Mouse (Mus musculus) frontal cortex, adult (tissue): ENCODE data around the gene Npsr1.

ENCODE experiments used
- ATAC-seq: cut with Nextera tagmentation; 2 replicates; pipeline ENCODE4 v1.9.2; 2017; ENCODE audit warnings: mild to moderate bottlenecking, moderate library complexity, mixed read lengths; ENCODE audit not compliant: low TSS enrichment

Npsr1 gene

DNA sequence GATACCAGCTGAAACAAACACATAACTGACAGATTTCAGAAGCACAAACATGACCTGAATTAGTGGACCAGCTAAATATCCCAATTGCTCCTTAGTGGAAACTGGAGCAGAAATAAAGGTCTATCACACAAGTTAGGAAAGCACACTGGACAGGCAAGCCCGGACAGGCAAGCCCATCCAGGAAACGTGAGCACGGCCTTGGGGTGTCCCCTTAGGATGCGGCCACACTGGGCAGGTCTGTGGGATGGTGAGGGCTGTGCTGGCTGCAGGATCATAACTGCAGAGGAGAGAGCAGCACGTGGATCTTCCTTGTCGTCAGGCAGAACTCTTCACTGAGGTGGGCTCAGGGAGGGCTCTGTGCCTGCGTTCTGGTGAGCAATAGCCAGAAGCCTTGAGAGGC, at the start of gene Npsr1:
Npsr1 (plus strand) TSS at position 301 of the 400 bp plus-strand sequence.
- ATAC-seq: no peak

GRCm38 (mm10) chr9:24051538-24051937, 46.3 kb upstream of the Npsr1 start:
- no peak for ATAC-seq

DNA sequence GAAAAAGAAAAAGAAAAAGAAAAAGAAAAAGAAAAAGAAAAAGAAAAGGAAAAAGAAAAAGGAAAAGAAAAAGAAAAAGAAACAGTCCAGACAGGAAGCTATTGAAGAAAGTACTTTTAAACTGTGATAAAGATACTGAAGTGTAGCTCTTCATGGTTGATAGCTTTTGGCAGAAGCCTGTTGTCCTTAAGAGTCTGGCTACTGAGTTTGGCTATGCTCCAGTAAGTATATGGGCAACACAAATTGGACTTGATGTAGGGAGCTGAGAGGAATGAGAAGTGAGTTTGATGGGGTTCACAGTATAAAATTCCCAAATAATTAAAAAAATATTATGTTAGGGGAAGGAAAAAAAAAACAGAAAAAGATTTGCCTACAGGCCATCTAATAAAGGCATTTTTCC, 34.5 kb upstream of the Npsr1 start:
- no peak for ATAC-seq

DNA sequence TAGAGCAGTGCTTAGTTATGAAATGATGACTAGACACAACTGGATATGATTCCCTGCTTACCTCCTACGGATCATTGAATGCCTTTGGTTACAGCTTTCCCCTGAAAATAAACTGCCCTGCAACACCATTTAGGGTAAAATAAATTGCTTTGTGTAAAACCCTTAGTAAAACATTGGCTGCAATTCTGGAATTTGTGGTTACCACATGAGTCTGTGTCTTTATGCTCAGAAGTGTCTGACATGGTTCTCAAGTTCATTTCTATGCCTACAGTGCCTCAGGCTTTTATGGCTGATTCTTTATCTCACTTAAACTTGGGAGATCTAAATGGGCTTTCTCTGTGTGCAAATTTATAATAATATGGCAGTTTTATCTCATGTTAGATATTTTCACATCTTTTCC, 26.1 kb upstream of the Npsr1 start:
- ATAC-seq: no peak

- no peak for ATAC-seq
Observed at GRCm38 (mm10) chr9:24077596-24077995, 20.2 kb upstream of the Npsr1 start.

DNA sequence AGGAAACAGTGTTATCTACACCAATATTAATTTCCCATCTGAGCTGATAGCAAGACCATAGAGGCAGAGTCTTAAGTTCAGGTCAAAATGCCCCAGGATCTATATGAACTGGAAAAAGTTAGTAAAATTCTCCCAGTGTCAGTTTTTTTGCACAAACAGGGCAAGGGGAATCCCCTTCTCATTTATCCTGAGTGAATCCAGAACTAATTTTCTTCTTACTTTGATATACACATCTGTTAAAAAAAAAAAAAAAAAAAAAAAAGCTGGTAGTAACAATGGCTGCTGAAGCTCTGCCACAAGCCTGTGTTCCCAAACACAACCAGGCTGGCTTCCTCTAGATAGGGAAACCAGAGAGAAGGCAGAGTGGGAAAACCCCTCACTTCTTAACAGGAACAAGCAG, 5.9 kb upstream of the Npsr1 start:
- ATAC-seq: no peak

- no peak for ATAC-seq
Observed at GRCm38 (mm10) chr9:24098526-24098925, 730 bp downstream of the Npsr1 start.

DNA sequence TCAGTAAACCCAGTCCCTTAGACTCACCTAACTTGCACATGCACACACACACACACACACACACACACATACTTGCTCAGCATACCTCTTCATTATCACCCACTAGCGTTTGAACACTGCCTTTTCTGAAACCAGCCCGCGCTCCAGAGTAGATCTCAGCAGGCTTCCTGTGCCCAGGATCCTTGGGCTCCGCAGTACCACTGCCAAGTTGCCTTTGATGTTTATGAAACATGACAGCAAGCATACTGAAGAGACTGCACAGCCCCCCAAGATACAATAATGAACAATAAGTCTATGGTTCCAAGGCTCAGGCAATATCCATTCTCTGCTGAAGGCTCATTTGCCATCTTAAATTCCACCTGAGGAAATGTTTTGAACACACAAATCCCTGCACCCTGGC, 1.8 kb downstream of the Npsr1 start:
- no peak for ATAC-seq

DNA sequence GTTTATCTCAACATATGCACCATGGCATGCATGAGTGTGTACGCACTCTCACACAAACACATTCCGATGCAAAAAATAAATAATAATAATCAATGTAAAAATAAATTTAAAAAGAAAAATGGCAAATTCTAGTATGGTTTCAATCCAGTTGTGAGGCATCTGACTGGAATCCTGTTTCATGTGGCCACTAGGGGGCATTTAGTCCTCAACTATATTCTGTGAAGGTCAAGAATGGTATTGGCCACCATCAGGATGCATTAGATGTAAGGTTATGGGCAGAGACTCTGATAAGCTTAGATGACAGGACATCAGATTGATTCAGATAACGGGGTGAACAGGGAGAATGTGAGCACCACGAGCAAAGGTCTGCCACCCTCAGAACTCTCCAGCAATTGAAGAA, 21.6 kb downstream of the Npsr1 start:
- ATAC-seq: peak; percentile 70

GRCm38 (mm10) chr9:24133142-24133541, 35.3 kb downstream of the Npsr1 start:
- no peak for ATAC-seq

GRCm38 (mm10) chr9:24136354-24136753, 38.6 kb downstream of the Npsr1 start:
- ATAC-seq: no peak

GRCm38 (mm10) chr9:24144341-24144740, 46.5 kb downstream of the Npsr1 start:
- peak; percentile 93 for ATAC-seq

DNA sequence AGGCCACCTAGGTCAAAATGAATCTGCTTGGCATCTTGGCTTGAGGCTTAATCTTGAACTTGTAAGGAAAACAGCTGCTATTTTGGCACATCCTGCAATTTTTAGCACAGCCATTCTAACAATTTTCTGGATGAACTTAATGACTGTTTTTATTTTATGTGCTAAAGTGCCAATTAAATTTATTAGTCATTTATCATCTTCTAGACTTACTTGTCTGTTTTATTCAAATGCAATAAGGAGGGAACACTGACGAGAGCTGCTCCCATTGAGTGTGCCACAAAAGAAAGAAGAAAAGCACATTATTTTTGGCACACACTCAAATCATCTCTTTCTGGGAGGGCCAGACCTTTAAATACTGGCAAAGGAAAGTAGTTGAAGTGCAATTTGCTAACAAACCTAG, 59.4 kb downstream of the Npsr1 start:
- ATAC-seq: no peak

DNA sequence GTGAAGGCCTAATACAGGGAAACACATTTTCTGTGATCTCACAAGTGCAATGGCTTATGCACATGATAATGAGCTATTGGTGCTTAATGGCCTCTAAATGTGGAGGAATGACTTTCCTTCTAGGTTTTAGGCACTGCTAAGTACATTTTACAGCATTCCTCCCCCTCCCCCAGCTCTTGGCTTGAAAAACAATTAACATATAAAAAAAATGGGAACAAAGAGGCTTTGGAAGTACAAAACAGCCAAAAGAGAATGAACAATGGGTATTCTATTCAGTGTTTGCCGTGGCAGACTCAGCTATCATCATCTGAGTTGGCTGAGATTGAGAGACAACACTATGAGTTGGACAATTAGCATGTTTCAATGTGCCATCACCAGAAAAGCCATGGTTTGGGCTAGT, 62.6 kb downstream of the Npsr1 start:
- peak; percentile 69 for ATAC-seq

DNA sequence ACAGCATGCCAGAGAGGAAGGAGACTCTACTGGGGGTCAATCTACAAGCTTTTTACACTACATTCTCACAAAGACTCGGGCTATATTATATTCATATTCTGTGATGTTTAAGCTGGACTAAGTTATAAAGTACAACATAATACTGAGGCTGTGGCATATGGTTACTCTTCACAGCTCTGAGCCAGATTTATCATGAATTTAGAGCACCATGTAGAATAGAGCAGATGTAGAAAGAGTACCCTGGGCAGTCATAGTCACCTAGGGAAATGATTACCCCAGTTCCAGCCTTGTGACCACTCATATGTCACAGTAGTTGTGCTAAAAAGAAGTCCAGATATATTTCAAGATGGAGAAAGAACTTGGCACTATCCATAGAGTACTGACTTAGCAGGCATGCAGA, 70.7 kb downstream of the Npsr1 start:
- ATAC-seq: peak; percentile 95

- no peak for ATAC-seq
Observed at GRCm38 (mm10) chr9:24170728-24171127, 72.9 kb downstream of the Npsr1 start.

DNA sequence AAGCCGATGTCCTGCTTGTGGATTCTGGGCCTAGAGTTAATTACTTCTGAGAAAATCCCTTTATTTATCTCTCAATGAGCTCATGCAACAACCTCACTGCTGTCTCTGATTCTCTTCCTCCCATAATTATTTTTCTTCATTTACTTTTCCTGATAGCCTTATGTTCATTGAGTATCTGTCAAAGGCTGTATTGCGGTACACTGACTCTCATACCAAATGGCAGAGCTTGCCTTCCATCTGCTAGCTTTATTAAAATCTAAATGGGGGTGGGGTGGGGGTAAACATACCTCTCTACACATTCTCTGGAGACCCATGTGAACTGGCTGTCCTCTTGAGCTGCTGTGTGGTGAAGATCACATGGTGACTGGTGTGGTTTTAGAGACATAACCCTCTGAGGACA, 80.9 kb downstream of the Npsr1 start:
- ATAC-seq: no peak

DNA sequence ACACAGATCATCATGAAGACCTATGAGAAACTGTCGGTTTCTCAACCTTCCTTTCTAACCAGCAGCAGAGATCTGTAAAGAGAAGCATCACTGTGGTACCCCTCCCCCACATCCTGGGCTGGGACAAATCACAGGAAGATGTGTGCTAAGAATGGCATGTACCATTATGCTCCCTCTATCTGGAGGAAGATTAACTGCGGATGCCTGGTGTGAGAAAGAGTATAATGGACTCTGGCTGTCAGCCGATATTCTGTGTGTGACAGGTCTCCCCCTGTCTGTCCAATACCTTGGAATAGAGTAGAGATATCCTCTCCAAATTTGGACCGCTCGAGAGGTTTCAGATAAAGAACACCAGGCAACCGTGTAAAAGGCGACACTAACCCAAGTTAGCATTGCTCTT, 83.1 kb downstream of the Npsr1 start:
- no peak for ATAC-seq

DNA sequence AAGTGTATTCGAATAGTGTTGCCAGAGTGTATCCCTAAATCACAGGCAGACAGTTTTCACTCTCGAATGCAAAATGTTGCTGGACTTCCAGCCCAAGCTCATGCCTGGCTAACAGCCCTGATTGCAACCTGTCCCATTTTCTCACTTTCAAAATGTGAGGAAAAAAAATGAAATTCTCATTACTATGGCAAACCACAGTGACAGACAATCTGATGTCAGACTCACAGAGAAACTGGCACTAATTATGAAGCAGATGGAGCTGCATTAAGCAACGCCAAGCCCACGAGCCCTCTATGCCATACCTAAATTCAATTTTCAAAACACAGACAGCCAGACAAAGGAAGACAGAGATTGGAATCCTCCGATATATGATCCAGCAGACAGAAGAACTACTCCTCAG, 88.5 kb downstream of the Npsr1 start:
- peak; percentile 36; the same call in 1 of the 2 replicates for ATAC-seq

- ATAC-seq: peak; percentile 97
Observed at GRCm38 (mm10) chr9:24189511-24190260, 91.9 kb downstream of the Npsr1 start.

DNA sequence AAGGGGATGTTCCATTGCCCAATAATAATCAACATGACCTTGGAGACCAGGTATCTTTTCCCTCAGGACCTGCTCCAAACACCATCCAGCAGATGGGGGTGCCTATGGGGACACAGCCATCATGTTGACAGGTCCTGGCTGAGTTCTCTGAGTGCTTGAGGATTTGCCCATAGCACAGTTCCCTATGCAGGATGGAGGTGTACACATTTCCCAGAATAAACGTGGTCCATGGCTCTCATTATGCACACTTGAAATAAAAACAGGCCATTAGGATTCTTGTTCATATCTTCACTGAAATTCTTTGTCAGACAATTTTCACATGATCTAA, 92.4 kb downstream of the Npsr1 start:
- no peak for ATAC-seq

GRCm38 (mm10) chr9:24198254-24198653, 100.5 kb downstream of the Npsr1 start:
- no peak for ATAC-seq

DNA sequence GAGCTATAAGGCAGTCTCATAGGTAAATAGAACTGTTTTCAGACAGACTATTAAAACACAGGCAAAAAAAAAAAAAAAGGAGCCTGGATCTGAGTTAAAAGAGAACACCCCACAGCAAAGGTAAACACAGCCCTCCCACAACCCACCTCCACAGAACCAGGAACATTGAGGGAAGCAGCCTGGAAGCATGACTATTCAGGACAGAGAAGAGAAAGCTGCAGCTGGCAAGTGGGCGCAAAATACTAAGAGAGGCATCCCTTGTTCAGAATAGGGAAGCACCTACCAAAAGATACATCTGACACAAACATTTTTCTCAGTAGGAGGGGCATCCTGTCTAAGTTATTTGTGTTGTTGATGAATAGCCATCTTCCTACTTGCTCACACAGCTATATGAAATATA, 113.8 kb downstream of the Npsr1 start:
- ATAC-seq: peak; percentile 99

DNA sequence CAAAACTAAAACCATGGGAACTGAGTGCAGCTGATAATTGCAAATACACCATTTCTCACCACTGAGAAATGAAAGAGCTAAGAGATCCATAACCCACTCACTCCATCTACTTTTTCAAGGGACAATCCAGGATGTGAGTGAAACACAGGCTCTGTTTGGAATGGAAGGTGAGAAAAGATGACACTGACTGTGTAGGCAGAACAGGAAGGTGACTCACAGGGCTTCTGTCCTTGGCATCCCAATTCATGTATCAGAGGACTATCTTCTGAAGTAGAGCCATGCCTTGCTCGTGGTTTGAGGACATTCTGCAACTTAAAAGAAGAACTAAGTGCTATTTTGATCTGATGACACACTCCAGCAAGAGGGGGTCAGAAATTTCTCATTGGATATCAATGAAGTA, 119.9 kb downstream of the Npsr1 start:
- ATAC-seq: peak; percentile 98
